Mouse (Mus musculus): ENCODE results near the gene Disp2.

DNA sequence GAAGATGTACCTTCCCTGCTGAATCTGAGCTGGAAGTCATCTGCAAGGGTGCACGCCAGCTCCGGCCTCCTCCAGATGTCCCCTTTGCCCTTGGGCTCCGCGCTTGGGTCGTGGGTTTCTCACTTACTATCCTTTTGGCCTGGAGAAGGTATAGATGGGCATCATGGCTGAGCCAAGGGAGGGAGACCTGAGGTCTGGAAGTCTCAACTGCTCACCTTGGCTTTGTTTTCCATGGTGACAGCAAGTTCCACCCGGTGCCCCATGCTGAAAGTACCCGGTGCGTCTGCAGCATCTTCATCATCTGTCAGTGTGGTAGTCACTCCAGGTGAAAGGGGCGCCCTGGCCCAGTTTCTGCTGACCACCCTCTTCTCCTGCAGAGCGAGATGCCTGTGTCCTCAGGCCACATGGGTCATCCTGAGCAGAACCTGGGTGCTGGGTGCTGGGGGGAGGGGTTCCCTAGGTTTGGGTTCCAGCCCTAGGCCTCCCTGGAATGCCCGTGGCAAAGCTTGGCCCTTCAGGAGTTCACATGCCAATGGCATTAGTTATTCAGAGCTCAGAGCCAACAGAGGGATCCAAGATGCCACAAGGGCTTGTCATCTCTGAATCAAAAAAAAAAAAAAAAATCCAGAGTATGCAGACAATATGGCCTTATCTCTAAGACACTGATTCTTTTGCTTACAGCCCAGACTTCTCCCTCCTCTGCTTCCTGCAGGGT is 19.1 kb upstream of the Disp2 start:
- TF ChIP-seq CTCF (IDR thresholded peaks at IDR 0.05; ENCODE audit: low read depth) (no peak), EP300 (IDR thresholded peaks at IDR 0.05; ENCODE audit: low read depth) (no peak)
